Mouse (Mus musculus) adrenal gland, postnatal 14 days (tissue): ENCODE measurements around the gene A730061H03Rik. TPM values are rescaled to one million over a fixed set of nuclear protein-coding genes. Genes with fewer than 3 reads are reported as not detected.

Experiments used
- total RNA-seq: library from RNA; stranded (reverse); gene quantifications from 2 replicates; pipeline ENCODE4 v1.2.3, GENCODE M21; 2021

Gene A730061H03Rik
- total RNA-seq, 1 experiment from 2014 or later = not detected

Other genes starting within 250 kb of the A730061H03Rik start
- 130 and 149 TPM in 2 replicates for gene Dhrs4, start 81.6 kb downstream of the A730061H03Rik start, total RNA-seq
- gene Carmil3, start 69.8 kb downstream of the A730061H03Rik start, total RNA-seq = 6.9 TPM in 2 replicates
- 0.45 TPM in 1 of 2 replicates, not detected in the other for gene Cpne6, start 50.0 kb downstream of the A730061H03Rik start, total RNA-seq
- not detected in 2 replicates for gene Nrl, start 35.4 kb downstream of the A730061H03Rik start, total RNA-seq
- 35.1 and 42.8 TPM in 2 replicates for gene Pck2, start 20.1 kb downstream of the A730061H03Rik start, total RNA-seq
- gene Dcaf11, start 400 bp downstream of the A730061H03Rik start, total RNA-seq = 99.9 and 118 TPM in 2 replicates
- 0.79 and 2.1 TPM in 2 replicates for gene Fitm1, start 15.2 kb upstream of the A730061H03Rik start, total RNA-seq
- 316 and 330 TPM in 2 replicates for gene Psme1, start 17.7 kb upstream of the A730061H03Rik start, total RNA-seq
- gene Emc9, start 24.9 kb upstream of the A730061H03Rik start, total RNA-seq = 37.5 and 45.2 TPM in 2 replicates
- gene Psme2, start 30.7 kb upstream of the A730061H03Rik start, total RNA-seq = 349 and 376 TPM in 2 replicates
- gene Rnf31, start 31.3 kb upstream of the A730061H03Rik start, total RNA-seq = 24.8 and 37.7 TPM in 2 replicates
- gene Irf9, start 43.2 kb upstream of the A730061H03Rik start, total RNA-seq = 12.9 and 16.7 TPM in 2 replicates
- gene Rec8, start 57.6 kb upstream of the A730061H03Rik start, total RNA-seq = 4.4 and 6.9 TPM in 2 replicates
- 78.2 and 105 TPM in 2 replicates for gene Ipo4, start 75.6 kb upstream of the A730061H03Rik start, total RNA-seq
- gene Gm49378, start 77.5 kb upstream of the A730061H03Rik start, total RNA-seq = 2.4 and 3.9 TPM in 2 replicates
- gene Tm9sf1, start 83.4 kb upstream of the A730061H03Rik start, total RNA-seq = 68.4 and 78.5 TPM in 2 replicates
- 1.9 and 3.1 TPM in 2 replicates for gene Tssk4, start 89.8 kb upstream of the A730061H03Rik start, total RNA-seq
- 50.4 and 60.3 TPM in 2 replicates for gene Mdp1, start 100.1 kb upstream of the A730061H03Rik start, total RNA-seq
- 24.0 and 25.8 TPM in 2 replicates for gene Gmpr2, start 111.5 kb upstream of the A730061H03Rik start, total RNA-seq
- 297 and 307 TPM in 2 replicates for gene Nedd8, start 111.7 kb upstream of the A730061H03Rik start, total RNA-seq
- 26.1 and 27.4 TPM in 2 replicates for gene Tinf2, start 121.4 kb upstream of the A730061H03Rik start, total RNA-seq
- 0.74 and 2.3 TPM in 2 replicates for gene Tgm1, start 153.5 kb upstream of the A730061H03Rik start, total RNA-seq
- gene Rabggta, start 161.9 kb upstream of the A730061H03Rik start, total RNA-seq = 19.5 and 21.1 TPM in 2 replicates
- gene Dhrs1, start 185.3 kb upstream of the A730061H03Rik start, total RNA-seq = 81.5 and 93.6 TPM in 2 replicates
- 15.9 and 16.2 TPM in 2 replicates for gene Nop9, start 185.3 kb upstream of the A730061H03Rik start, total RNA-seq
- 1.7 and 22.1 TPM in 2 replicates for gene Cideb, start 198.1 kb upstream of the A730061H03Rik start, total RNA-seq
- gene Ltb4r2, start 201.0 kb upstream of the A730061H03Rik start, total RNA-seq = 0.11 and 0.37 TPM in 2 replicates
- 0.48 and 0.71 TPM in 2 replicates for gene Ltb4r1, start 205.6 kb upstream of the A730061H03Rik start, total RNA-seq
- gene Adcy4, start 223.7 kb upstream of the A730061H03Rik start, total RNA-seq = 14.3 and 17.3 TPM in 2 replicates
- 5.2 and 7.8 TPM in 2 replicates for gene Ripk3, start 228.5 kb upstream of the A730061H03Rik start, total RNA-seq